Mouse (Mus musculus) telencephalon, adult 2 months (tissue): ENCODE data around the gene Galnt18.

Experiments used
- DNase-seq: peaks from one replicate; pipeline ENCODE4 v3.0.0-alpha.2; 2011; ENCODE audit warnings: low read depth, low spot score

The Galnt18 gene

DNA sequence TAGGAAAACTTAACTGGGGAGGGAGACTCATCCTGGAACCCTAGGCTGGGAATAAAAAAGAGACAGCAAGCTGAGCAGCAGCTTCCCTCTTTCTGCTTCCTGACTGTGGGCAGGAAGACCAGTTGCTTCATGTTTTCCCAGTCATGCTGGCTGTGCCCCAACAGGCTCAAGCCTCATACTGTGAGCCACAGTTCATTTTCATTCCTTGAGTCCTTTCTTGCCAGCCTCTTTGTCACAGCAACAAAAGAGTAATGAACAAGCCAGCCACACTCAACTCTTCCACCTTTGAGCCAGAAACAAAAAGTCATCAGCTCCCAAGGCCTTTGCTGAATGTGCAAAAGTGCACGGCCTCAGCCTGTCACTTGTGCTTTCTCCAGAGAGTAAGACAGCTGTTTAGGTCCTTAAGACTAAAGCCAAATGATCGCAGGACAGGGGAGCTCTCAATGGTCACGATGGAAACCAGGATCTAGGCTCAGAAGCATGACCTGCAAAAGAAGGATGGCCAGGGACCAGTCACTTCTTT lies 292.9 kb downstream of the Galnt18 start:
- DNase-seq = no peak

DNA sequence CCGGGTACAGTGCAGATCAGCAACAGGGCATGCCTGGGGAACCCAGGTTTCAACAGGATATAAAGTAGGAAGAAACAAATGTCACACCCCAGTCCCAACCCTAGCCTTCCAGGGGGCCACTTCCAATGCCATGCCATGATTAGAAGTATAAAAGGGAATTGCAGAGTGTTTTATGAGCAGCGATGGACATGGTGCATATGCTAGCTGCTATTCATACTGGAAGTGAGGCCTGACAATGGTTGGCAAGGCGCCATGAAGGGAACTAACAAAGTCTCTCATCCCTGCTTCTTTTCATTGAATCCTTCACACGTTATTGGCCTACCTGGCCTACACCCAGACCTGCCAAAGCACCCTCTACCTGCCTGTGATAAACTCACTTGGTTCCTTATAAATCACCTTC lies 295.9 kb downstream of the Galnt18 start:
- no peak for DNase-seq

DNA sequence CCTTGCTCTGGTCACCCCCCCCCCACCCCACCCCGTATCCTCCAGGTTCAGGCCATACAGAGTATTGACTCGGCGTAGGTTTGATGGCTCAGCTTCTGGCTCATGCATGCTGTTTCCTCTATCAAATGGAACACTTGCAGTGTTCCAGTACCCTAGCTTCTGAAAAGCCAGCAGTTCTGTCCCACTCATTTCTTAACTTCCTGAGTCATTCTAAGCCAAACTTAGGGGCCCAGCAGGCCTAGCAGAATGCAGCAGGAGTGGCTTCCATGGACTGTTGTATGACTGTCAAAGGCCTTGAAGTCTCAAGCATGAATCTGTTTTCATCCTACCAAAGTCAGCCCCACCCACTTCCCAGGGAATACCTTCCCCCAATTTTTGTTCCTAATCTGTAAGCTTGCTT lies 296.5 kb downstream of the Galnt18 start:
- DNase-seq = no peak

DNA sequence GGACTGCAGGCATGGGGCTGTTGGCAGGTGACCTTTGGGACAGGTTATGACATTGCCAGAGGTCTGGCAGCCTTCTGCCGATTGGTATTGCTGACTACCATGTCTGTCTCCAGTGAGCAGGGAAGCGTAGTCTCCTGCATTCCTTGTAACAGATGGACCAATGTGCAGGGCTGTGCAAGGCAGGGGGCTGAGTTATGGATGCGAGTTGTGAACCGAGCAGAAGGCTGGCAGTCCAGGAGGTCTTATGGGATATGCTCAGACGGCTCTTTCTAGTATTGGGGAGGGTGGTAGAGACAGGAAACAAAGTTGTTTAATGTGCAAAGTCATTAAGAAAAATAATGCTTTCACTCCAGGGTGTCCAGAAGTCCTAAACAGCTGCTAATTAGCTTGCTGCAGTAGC lies 312.1 kb downstream of the Galnt18 start:
- DNase-seq = no peak

DNA sequence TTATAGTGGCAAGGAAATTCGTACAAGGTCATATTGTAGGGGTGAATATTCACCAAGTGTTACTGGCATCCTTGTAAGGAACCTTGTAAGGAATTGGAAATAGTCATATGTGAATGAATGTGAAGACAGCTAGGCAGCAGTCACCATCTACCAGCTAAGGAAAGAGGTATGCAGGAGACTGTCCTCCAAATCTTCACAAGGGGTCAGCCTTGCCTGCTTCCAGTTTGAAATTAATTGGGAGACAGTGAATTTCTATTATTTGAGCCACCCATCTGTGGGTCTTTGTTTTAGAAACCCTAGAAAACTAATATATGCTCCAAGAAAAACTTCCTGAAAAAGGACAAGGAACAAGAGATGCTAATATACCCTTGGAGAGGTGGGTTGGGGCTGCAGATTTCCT lies 313.1 kb downstream of the Galnt18 start:
- DNase-seq = no peak

DNA sequence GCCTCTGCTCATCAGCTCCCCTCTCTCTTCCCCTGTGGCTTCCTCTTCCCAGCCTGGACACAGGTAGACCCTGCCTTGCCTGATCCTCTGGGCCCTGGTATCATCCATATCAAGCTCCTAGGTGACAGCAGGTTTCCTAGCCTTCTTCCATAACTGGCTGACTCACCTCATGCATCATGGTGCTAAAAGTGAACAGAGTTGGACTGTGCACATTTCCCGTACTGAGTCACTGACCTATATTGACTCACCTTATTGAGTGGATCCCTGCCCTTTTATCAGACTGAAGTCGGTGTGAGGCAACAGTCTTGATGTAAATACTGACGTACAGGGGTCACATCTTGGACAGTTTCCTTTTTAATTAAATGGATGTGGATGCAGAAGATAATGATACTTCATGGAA lies 313.7 kb downstream of the Galnt18 start:
- DNase-seq = no peak

DNA sequence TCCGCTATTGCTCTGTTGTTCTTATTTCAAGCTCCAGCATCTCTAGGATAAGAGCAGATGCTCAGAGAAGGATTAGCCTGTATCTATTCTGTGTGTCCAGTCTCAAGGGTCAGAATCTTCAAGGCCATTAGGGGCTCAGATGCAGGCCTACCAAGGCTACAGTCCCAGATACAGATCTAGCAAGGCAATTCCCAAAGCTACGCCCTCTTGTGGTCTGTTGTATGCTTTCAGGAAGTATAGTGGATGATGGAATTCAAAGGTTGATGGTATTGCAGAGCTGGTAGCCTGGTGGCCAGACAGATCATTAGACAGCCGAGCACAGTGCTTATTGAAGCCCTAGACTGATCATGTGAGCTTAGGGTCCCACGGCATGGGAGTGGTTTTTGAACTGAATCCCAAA lies 320.1 kb downstream of the Galnt18 start:
- no peak for DNase-seq

DNA sequence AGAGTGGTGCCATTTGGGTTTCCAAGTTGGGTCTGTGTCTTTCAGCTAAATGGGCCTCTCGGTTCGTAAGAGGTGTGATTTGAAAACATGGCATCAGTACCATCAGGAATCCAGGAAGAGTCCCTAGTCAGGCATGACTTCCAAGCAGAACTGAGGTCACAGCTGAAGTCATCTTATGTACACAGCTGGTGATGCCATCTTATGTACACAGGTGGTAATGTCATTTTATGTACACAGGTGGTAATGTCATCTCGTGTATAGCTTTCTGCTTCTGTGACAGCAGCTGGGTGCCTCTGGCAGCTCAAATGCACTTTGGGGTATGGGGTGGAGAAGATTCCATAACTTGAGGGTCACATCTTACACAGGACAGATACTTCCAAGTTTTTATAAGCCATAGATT lies 323.8 kb downstream of the Galnt18 start:
- no peak for DNase-seq

DNA sequence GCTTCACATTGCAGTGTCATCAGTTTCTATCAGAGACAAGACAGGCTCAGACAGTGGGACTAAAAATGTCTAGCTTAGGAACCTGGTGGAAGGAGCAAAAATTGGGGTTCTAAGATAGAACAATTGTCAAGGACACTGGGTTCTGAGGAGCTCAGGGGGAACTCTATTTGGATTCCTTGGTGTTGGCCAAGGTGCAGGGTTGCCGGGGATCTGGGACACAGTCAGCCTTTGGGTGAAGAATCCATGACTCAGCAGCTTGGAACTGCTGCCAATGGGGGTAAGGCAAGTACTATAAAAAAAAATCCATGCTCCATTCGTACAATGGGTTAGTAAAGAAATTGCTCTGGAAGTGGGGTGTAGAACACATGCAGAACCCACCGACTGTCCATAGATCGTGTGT lies 324.2 kb downstream of the Galnt18 start:
- no peak for DNase-seq

DNA sequence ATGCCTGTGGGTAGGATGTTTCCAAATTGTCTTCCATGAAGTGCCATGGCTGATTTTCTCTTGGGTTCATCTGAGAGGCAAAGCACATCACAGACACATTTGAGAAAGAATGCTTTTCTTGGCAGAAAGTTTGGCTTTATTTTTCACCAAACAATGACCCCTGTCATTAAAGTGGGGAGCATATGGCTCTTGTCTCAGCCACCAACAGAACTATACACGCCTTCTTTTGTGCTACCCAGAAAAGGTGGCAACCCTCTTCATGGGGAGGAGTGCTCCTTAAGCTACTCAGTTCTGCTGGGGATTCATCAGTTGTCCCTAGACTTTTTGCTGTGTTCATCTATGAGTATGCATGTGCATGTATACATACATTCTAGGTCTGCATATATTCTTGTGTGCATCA lies 327.8 kb downstream of the Galnt18 start:
- no peak for DNase-seq

DNA sequence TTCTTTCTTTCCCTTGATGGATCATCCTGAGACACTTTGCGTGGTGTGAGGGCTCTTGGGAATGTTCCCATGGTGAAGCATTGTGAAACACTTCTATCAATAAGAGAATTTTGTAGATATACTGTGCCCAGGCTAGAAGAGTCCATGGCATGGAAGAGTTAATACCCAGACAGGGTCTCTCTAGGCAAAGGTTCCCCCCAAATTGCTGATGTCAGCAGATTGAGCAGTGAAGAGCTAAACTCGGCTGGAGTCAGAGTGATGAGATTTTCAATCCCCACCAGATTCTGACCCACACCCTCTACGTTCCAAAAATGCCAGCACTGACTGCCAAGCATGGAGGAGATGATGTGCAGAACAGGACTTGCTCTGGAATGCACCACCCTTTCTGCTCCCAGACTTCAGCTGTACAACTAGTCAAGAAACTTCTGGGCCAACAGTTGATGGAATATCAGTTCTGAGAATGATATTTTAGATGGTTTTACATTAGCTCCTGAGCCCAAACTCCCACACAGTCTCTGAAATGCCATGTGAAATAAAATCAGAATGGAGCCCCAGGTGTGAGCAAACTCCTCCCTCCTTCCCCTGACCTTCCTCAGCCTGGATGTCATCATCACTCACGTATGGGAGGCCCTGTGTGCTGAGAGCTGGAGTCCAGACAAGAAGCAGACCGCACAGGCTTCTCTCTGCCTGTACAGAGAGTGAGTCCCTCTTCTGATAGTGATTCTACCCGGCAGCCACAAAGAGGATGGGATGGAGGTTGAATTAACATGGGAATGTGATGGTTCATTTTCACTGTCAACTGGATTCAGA lies 329.3 kb downstream of the Galnt18 start:
- no peak for DNase-seq

DNA sequence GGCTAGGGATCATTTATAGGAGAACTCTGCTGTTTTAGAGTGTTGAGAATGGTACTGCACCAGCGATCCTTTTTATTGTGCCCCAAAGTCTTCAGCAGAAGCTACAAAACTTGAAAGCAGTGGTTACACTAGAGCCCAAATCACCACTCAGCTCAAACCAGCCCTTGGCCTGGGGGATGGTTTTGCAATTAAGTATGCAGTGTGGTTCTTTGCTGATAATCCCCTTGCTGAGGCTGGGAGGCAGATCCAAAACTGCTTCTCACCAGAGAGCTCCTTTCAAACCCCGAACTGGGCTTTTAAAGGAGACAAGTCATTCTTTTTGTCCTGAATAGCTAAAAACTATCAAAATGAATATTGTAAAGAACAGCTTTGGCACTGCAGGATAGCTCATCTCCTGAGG lies 346.6 kb downstream of the Galnt18 start:
- no peak for DNase-seq

DNA sequence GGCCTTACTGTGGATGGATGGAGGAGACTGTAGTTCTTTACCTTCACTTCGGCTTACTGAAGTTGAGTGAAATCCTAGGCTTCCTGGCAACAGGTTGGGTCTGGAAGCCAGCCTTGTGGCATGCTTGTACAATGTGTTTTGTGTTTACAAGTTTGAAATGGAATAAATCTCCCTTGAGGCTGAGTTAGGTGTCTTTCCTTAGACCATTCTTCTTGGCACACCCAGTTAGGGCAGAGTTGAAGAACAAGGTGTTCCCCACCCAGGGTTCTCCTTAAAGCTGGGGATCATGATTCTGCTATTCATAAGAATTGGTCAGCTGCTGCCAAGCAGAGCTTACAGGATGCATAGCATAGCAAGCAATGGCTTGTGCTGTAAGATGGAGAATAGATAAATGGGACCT lies 352.4 kb downstream of the Galnt18 start:
- no peak for DNase-seq
